Mouse (Mus musculus) monocyte, adult 2 months (primary cell): ENCODE results near the gene Hepacam.

ENCODE experiments used
- DNase-seq, 2 experiments: peaks; one replicate each; pipeline ENCODE4 v3.0.0; 2022; ENCODE audit warnings: low spot score in 2 of 2, low read depth in 1 of 2

Hepacam gene

DNA sequence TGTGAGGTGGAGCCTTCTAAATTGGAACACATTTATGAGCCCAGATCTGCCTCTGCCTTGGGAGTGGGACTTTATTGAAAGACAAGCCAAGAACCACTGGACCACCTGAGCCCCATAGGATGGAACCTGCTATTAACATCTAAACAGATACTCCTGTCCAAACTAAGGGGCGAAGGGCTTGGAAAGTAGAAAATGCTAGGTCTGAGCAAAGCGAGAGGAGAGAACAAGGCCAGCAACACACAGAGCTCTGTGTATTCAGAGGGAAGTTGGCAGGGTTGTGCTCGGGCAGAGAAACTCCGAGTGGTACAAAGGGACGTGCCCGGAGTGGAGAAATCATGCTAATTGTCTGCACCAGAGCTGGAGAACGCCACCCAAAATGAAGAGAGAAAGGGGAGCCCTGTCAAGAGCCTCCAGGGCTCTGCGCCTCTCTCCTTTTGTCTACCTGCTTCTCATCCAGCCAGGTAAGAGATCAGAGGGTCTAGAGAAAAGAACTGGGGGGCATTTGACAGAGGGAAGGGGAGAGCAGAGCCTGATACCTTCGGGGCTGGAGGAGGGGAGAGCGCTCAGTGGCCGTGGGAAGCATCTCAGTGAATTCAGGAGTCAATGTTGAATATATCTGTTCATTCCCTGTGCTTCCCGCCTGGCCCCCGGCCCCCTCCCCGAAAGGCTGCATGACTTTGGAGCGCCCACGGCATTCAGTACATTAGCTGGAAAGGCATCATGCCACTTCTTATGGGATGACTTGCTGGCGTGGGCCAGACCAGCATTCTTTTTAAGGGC, at the start of gene Hepacam:
Hepacam (plus strand) TSS at position 51 of the 780 bp plus-strand sequence.
- DNase-seq: no peak

DNA sequence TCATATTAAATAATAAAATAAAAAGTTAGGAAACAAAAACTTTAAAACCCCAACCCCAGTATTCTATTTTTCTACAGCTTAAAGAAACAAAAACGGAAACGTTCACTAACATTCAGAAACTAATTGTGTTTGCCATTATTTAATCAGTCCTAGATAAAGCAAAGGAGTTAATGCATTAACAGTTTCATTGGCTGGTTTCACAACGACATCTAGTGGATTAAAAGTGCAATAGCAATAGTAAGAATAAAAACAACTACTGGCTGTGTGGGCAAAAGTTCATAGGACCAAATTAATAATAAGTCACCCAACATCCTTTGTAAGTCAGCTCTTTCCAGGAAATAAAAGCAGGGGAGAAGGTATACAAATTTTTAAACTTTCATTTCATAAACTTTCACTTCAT, 37.7 kb upstream of the Hepacam start:
- no peak for DNase-seq

DNA sequence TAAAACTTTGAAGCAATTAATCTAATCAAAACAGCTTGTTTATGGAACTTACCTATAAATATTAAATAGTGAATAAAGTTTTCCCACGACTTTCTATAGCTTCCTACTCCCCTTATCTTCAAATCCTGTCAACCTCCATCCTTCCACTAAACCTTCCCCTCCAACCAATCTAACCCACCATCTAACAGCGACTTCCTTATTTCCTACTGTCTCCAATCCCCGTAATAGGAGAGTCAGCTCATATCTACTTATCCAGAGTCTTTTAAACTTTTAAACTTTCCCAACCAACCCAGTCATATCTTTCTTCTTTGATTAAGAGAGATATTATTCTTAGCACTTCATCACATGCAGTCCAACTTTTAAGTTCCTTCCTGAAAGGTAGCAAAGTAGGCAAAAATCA, 21.7 kb upstream of the Hepacam start:
- DNase-seq: no peak

DNA sequence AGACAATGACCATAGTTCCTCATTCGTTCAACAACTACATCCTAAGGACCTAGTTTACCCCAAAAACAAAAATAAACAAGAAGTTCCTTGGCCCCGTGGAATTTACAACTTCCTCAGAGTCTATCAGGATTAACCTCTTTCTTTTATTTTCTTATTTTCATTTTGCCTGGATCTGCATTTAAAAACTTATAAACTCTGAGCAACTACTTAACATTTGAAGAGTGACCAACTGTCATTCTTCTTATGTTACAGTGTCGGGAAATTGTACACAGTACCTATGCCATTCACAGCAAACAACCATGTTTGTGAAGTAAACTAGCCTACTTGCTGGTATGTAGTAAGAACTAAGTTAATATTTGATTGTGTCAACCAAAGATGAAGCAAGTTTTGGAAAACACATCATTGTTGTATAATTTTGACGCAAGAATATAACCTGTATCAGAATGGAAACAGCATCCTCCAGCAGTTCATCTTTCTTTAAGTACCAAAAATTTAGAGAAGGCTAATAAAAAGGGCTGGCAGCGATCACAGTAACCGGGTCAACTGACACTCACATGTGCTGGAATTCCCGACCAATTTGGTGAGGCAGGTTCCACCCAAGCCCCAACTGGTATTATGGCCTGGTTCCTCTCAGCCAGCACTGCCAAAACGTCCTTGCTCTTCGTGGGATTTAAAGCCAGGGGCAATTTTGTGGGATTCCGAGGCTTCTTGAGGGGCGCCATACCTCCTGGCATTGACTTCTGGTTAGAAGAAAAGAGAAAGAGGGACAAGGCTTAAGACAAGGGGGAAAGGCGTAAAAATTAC, 19.8 kb upstream of the Hepacam start:
- no peak for DNase-seq

DNA sequence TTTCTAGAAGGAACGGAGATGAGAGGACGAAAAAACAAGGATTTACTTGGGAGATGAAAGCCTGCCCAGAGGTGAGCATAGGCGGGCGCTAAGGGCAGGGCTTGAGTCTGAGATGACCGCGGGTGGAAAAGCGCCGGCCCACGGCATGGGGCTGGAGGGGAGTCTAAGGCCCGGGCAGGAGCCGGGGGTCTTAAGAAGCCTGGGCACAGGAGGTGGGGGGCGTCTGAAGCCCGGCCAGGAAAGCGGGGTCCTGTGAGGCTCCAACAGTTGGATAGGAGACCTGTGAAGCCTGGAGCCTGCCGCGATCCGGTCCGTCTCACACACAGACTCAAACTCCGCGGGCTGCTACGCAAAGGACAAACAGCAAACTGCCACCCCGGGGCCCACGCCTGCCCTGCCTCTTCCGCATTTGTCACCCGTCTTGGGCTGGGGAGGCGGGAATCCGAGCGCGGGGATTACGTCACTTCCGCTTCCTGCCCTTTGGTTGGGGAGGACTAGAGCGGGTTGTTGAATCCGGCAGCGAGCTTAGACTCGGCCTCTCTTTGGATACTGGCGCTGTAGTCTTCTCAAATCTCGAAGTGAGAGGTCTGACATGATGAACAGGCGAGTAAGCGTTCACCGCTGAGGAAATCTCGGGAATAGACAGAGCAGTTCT, 19.0 kb upstream of the Hepacam start, which contains the start of gene Ccdc15:
Ccdc15 (minus strand) TSS at position 445 of the 655 bp plus-strand sequence.
- DNase-seq: peak; percentile 94 to 97

DNA sequence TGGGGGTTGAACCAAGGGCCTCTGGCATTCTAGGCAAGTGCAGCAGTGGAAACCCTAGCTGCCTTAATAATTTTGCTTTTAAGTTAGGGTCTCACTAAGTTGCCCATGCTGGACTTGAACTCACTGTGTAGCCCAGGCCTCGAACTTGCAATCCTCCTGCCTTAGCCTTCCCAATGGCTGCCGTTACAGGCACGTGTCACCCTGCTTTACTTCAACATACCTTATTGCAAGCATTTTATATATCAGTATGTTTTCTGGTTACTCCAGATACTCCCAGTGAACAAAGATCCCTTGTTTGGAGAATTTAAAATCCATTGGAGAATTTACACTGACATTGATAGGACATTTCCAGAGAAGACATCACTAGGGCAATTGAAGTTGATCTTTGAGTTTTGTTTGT, 18.1 kb upstream of the Hepacam start:
- no peak for DNase-seq

DNA sequence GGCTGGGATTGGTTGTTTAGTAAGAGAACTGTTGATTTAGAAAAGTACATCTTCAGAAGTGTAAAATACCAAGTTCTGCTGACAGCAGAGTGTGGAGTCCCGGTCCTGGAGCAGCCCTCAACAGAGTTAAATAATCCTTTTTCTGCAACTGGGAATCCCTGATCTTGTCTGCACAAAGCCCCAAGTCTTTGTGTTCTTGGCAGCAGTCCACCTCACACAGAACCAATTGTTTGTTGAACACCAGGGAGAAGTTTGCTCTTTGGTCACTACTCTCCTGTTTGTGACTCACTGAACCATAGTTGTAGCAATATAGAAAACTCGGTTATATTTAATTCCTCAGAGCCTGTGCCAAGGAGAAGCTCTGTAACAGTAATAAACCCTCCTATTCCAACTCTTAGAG, 15.9 kb upstream of the Hepacam start:
- DNase-seq: no peak

DNA sequence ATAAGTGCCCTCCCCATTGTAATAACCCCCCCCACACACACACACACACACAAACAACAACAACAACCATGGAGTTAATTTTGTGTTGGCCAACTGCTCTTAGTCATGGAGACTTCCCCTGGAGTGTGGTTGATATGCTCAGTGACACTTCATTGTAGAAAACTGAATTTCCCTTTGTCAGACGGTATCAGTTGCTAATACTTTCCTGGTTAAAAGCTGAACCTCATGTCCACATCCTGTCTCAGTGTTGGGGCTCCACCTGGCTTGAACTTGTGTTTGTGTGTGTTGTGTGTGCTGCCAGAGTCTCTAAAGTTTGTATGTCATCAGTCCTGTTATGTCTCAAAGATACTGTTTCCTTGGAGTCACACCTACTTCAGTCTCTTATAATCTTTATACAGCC, 12.7 kb upstream of the Hepacam start:
- DNase-seq: no peak

DNA sequence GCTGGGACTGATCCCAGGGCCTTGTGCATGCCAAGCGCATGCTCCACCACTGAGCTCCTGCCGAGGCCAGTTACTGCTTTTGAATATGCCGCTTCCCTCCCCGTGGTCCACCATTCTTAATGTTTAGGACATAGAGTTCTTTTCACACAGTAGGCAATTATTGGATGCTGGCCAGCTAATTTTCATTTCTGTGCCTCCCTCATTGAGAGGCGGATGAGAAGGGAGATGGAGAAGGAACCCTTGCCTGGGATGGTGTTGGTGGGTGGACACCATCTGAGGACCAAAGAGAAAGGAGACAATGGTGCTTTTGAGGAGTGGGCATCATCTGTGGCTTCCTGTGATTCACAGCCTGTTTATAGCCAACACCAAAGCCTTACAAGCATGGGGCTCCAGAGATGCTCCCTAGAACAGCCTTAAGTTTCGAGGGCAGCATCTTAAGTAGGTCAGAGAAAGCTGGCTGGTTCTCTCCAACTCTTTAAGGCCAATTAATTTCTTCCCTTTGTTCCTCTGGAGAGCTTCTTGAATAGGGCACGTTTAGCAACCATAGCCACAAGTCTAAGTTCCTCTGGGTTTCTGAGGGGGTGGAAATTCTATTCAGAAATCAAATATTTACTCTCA, 8.3 kb upstream of the Hepacam start:
- no peak for DNase-seq

DNA sequence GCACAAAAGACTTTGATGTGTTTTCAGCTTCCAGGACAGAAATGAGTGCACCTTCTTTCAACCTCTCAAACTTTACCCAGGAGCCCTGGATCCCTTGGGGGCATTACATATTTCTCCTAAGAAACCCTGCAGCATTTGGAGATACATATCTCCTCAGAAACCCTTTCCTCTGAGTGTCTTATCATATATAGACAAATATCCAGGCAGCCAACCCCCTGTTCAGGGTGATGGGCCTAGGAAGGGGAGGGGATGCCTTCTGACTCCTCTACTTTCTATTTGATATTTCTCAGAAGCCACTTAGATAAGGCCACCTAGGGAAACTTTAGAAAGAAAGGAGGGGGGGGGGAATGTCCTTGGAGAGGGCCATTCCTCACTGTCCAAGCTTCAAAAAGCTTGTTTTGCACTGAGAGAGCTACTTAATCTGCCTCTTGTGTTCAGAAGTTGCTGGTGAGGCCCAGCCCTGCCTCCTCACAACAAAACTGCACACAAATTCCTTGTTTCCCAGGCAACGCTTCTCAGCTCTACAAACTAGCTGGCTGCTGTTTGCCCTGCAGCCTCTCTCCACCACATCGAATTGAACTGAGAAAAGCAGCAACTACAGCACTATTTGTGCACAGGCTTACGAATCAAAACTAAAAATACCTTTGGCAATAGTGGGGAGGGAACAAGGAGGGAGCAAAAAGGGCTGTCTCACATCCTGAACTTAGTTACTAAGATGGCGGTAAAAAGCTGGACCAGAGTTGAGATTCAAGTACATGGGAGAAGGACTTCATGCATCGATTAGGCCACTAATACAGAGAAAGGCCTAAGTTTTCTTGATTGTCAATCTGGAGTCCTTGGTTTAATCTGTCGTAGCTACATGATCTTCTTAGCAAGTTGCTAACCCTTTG, 7.6 kb upstream of the Hepacam start:
- no peak for DNase-seq

DNA sequence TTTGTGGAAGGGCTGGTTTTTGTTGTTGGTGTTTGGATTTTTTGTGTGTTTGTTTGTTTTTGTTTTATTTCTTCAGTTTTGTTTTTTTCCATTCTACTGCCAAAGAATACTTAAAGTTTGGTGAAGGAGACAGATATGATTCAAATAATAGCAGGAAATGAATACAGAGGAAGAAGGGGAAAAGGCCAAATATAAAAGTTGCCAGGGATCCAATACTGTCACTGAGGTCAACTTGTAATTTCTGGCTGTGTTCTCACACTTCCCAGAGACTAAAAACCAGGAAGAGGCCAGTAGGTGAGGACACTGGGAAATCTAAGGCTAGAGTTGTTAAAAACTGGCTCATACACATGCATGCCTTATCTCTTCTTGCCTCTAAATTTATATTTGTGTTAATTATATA, 5.1 kb upstream of the Hepacam start:
- no peak for DNase-seq

DNA sequence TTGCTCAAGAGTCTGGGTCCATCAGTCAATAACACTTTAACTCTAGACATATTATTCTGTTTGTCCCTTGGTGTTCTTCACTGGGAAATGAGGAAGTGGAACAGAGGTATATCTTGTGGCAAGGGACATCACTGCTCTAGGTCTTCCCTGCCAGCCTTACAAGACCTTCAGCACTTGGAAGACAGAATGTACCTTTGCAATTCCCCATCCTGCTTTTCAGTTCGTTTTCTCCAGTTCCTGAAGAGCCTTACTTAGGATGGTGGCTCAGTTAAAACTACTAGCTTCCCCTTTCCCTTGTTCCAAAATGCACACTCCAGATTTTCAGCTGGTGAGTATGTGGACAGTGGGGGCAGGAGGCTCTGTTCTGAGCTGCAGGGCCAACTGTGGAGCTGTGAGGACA, 4.3 kb upstream of the Hepacam start:
- no peak for DNase-seq

DNA sequence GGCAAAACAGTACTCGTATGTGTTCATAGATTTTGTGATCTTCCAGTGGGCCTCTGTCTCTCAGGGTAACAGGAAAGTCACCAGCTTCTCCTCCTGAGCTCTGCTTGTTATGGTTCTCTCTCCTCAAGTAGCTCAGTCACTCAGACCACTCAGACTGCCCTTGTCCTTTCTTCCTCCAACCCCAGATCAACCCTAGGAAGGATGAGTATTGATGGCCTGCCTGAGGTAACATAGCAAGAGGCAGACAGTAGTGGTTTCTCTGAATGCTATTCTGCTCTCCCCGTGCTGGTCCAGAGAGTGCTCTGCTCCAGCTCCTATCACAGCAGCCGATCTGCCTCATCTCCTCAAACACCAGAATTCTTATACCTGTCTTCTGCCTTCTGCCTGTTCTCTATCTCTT, 3.6 kb upstream of the Hepacam start:
- DNase-seq: no peak

DNA sequence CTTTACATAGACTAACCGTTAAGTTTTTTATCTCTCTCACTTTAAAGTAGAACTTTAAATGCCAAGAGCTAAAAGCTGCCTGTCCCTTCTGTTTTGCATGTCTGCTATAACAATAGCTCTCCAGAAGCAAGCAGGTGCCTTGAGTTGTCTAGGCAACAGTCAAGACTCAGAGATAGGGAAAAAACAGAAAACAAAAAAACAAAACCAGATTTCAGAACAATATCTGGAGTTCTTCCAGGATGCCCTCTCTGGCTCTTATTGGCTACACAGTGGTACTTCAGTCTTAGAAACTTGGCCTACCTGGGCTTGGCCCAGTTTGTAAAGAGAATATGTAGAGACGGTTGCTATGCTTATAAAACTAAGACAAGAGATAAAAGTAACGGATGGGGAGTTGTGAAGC, 2.8 kb upstream of the Hepacam start:
- DNase-seq: no peak

DNA sequence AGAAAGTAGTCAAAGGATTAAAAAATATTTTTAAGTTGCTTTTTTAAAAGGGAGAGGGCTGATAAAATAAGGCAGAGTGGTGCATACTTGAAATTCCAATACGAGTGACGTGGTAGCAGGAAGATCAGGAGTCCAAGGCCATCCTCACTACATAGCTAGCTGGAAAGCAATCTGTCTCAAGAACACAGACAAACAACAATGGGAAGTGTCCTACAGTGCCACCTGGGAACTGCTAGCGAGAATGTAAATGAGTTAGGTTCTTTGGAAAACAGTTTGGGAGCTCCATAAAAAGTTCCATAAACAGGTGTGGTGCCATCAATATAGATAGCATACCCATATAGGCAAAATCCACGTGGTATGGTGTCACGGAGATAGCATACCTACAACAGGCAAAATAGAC, 1.4 kb upstream of the Hepacam start:
- no peak for DNase-seq

DNA sequence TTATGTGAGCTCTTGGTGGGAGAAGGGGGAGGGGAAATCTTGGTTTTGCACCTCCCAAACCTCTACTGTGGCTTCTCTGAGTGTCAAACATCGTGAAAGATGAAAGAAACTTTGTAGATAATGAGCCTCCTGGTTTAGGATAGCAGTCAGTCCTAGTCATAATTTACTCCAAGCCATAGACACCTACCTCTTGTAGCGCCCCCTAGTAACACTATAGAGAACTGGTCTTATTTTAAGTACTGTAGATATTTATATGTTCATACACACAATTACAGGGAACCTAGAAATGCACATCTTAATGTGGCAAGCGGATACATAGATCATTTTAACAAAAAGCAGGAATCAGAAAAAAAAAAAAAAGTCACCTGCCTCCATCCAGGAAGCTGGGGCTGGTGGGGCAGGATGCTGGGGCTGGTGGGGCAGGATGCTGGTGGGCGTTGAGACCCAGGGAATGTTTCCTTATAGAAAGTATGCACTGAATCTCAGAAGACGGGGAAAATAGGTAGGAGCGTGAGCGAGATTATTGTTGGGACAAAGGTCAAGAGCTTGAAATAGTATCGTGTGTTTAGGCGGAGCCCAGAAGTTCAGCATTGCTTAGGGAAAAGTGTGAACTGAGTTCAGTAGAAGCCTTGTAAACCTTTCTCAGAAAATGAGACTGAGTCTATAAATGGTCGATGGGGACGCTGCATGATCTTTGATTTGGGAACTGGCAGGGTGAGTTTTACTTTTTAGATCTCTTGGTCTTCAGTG, 1.1 kb downstream of the Hepacam start:
- DNase-seq: no peak

DNA sequence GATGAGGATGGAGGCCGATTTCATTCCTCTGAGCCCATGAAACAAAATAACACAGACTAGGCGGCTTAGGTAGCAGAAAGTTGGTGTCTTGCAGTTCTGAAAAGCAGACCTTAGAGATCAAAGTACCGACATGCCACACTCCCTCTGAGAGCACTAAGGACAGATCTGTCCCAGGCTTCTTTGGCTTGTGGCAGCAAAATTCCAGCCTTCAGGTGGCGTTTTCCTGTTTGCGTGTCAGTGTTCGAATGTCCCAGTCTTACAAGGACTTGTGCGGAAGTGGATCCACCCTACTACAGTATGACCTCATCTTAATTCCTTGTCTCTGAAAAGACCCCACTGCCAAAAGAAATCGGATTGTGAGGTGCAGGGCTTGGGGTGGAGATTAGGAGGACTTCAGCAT, 1.7 kb downstream of the Hepacam start:
- no peak for DNase-seq

DNA sequence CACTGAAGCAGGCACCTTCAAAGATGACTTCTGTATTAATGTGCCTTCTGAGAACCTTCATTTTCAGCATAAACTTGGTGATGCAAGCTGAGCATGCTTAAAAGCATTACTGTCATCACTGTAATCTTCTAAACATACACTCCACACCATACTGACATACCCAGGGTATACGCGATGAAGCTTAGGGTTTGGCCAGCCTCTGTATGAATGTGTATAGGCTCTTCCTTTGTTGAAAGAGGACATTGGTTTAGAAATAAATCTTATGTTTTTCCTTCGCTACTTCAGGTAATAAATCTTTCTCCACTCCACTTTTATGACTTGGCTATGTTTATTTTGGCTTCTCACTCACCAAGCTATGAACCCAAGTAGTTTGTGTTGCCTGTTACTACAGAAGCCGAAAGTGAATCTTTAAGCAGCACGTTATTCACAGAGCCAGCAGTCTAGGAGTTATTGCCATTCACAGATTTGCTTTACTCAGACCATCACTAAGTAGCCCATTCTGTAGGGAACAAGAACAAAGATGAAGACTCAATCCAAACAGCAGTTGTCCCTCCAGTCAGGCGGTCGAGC, 4.2 kb downstream of the Hepacam start:
- no peak for DNase-seq

DNA sequence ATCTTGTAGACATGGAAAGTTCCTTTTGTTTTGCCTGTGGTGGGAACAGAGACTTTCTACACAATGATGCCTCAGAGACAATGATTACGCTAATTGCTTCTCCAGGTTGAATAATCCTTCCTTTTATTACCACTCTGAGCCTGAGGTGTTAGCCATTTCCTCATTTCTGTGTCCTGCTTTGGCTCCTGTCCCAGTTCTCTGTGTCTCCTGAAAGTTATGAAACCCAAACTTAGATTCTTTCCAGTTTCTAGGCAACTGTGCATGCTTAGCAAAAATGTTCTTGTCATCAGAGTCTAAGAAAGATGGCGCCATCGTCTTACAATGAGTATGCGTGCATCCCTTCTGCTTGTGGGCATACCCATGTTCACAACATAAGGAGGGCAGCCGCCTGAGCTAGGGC, 8.6 kb downstream of the Hepacam start:
- no peak for DNase-seq

DNA sequence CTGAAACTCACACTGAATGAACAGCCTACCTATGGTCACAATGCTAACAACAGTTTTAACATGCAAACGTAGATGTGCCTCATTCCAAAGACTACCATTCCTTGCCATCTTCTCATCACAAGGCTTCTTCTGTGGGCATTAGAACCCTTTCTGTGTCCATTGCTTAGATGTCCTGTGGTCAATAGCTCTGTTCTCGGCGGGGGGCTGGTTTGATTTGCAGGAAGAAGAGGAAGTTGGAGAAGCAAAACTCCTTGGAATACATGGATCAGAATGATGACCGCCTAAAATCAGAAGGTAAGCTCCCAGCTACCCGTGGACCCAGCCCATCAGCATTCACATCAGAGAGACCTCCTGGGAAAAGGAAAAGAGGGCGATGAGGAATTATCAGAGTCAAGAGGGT, 16.0 kb downstream of the Hepacam start:
- no peak for DNase-seq
